Mouse (Mus musculus) liver, adult 2 months (tissue): Measurements from ENCODE around the gene Ahcyl1.

ENCODE experiments used
- CTCF ChIP-seq: fragments of 200-500 bp; IDR thresholded peaks from 2 replicates; pipeline ENCODE4 v1.5.1; 2011; ENCODE audit warnings: low read depth, low read length, control low read depth
- POLR2A ChIP-seq: fragments of 200-500 bp; IDR thresholded peaks from 2 replicates; pipeline ENCODE4 v1.6.1; 2011; ENCODE audit warnings: low read length, control low read depth; ENCODE audit not compliant: insufficient read depth; ENCODE audit errors: extremely low read depth

DNA sequence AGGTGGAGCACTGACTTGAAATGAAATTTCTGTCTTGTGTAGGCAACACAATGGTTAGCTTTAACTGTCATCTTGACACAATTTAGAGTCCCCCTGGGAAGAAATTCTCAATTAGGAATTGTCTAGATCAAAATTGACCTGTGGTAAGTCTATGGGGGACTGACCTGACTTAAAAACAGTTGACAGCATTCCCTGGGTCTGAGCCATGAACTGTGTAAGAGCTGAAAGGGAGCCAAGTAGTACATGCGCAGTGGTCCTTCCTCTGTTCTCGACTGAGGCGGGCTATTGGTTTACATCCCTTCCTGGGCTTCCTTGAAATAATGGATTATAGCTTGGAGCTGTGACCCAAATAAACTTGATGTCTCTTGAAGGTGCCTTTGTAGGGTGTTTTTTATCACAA is 49.4 kb downstream of the Ahcyl1 start:
- no peak for TF ChIP-seq POLR2A
- no peak for TF ChIP-seq CTCF
